Mouse (Mus musculus) midbrain, embryonic 16.5 days (tissue): ENCODE measurements at regions not wholly inside any gene's neighbourhood (a gene's known extent, or its start where the extent isn't known, plus 50 kb on each side); places are given as distances from the start of the nearest gene placed in this dataset.

Experiments used
- ATAC-seq: fragments of 200-750 bp; cut with Nextera tagmentation; 2 replicates; pipeline ENCODE4 v1.8.0; 2017; ENCODE audit warnings: moderate TSS enrichment
- H3K27ac ChIP-seq: fragments of 300-500 bp; sonication (generic); 2 replicates; pipeline ENCODE4 v1.5.1; 2014; ENCODE audit warnings: mild to moderate bottlenecking, low read length, mixed read lengths
- H3K27me3 ChIP-seq: fragments of 300-500 bp; sonication (generic); 2 replicates; pipeline ENCODE4 v1.6.1; 2014; ENCODE audit warnings: low read depth, low read length, mixed read lengths; ENCODE audit not compliant: control insufficient read depth, insufficient read depth
- H3K36me3 ChIP-seq: fragments of 300-500 bp; sonication (generic); 2 replicates; pipeline ENCODE4 v1.6.1; 2014; ENCODE audit warnings: mild to moderate bottlenecking, low read length, moderate library complexity, mixed read lengths; ENCODE audit not compliant: control insufficient read depth, insufficient read depth
- H3K4me1 ChIP-seq: fragments of 300-500 bp; sonication (generic); 2 replicates; pipeline ENCODE4 v1.6.1; 2014; ENCODE audit warnings: mild to moderate bottlenecking, low read length, mixed read lengths; ENCODE audit not compliant: control insufficient read depth, insufficient read depth
- H3K4me2 ChIP-seq: fragments of 300-500 bp; sonication (generic); 2 replicates; pipeline ENCODE4 v1.6.1; 2014; ENCODE audit warnings: mild to moderate bottlenecking, low read length, mixed read lengths
- H3K4me3 ChIP-seq: fragments of 300-500 bp; sonication (generic); 2 replicates; pipeline ENCODE4 v1.5.1; 2014; ENCODE audit warnings: low read depth, mild to moderate bottlenecking, low read length, moderate library complexity, mixed read lengths
- H3K9ac ChIP-seq: fragments of 300-500 bp; sonication (generic); 2 replicates; pipeline ENCODE4 v1.6.1; 2014; ENCODE audit warnings: low read depth, low read length, mixed read lengths
- H3K9me3 ChIP-seq: fragments of 300-500 bp; sonication (generic); replicated peaks from 2 replicates; pipeline ENCODE4 v1.6.1; 2014; ENCODE audit warnings: mild to moderate bottlenecking, low read length, mixed read lengths; ENCODE audit not compliant: control insufficient read depth, poor library complexity, severe bottlenecking
- WGBS: fragments of 180-500 bp; shearing (Covaris S2); extraction: QIAGEN DNeasy Blood & Tissue Kit; methylation state at CpG from one replicate; pipeline ENCODE4 v1.1.7; 2014; 5-methylcytosine and 5-hydroxymethylcytosine counted together

- 58% methylated on average over 4 of the region's 4 CpGs for WGBS
- no peaks in the 10 kb centered on the region for H3K36me3 ChIP-seq
These were observed 759.5 kb upstream of the 2610301B20Rik start for GRCm38 (mm10) chr4:10114831-10115230.

DNA sequence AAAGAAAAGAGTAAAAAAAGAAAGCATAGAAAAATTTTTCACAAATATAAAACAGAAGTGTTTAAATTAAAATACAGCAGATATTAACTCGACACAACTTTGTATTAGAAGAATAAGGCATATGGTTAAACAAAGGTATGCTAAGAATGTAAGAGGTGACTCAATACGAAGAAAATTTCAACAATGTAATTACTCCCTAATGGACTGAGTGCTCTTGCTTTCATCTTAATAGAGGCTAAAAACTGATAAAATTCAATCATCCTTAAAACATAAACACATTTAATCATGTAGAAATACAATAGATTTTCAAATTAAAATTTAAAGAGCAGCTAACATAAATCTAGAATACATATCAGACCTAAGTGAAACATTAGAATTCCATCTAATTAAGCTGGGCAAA is 756.3 kb upstream of the 2610301B20Rik start:
- ATAC-seq, result no peak
- no peaks in the 10 kb centered on the region for H3K27me3 ChIP-seq
- H3K9me3 ChIP-seq, result peaks cover 6% of the 10 kb centered on the region; the same call in 1 of the 2 replicates
- no peak overlapping the region for H3K4me2 ChIP-seq
- H3K27ac ChIP-seq, result no peak overlapping the region
- no peak overlapping the region for H3K9ac ChIP-seq
- no peaks in the 10 kb centered on the region for H3K36me3 ChIP-seq
- 84% methylated on average over 2 of the region's 2 CpGs for WGBS
- H3K4me3 ChIP-seq, result no peak overlapping the region
- H3K4me1 ChIP-seq, result no peaks in the 10 kb centered on the region

More at GRCm38 (mm10) chr4:10114831-10115230, 759.5 kb upstream of the 2610301B20Rik start:
- no peak for ATAC-seq
- Histone ChIP-seq H3K4me2 (no peak overlapping the region), H3K9ac (no peak overlapping the region), H3K9me3 (no peaks in the 10 kb centered on the region), H3K4me1 (no peaks in the 10 kb centered on the region), H3K27ac (no peak overlapping the region), H3K27me3 (no peaks in the 10 kb centered on the region), H3K4me3 (no peak overlapping the region)

DNA sequence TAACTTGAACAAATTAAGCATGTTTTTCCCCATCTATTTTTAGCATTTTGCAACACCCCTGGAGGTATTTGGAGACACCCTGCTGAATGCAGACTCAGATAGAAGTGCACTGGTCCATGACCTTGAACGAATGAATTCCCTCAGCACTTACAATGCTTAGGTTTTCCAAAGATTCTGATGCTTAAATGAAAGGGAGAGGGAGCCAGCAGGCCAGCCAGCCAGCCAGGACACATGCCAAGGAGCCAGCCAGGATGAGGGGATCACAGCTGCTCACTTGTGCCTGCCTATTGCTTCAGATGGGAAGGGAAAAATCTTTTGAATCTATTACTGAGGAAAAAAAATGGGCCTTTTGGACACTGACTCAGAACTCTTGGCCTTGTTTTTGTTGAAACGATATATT is 750.0 kb upstream of the 2610301B20Rik start:
- Histone ChIP-seq H3K4me3 (no peak overlapping the region), H3K27me3 (no peaks in the 10 kb centered on the region), H3K9ac (no peak overlapping the region), H3K27ac (no peak overlapping the region), H3K36me3 (no peaks in the 10 kb centered on the region), H3K4me1 (no peaks in the 10 kb centered on the region), H3K9me3 (peaks cover 6% of the 10 kb centered on the region; the same call in 1 of the 2 replicates), H3K4me2 (no peak overlapping the region)
- no peak; the same call in 1 of the 2 replicates for ATAC-seq
- WGBS, result 47% methylated on average over 2 of the region's 2 CpGs

DNA sequence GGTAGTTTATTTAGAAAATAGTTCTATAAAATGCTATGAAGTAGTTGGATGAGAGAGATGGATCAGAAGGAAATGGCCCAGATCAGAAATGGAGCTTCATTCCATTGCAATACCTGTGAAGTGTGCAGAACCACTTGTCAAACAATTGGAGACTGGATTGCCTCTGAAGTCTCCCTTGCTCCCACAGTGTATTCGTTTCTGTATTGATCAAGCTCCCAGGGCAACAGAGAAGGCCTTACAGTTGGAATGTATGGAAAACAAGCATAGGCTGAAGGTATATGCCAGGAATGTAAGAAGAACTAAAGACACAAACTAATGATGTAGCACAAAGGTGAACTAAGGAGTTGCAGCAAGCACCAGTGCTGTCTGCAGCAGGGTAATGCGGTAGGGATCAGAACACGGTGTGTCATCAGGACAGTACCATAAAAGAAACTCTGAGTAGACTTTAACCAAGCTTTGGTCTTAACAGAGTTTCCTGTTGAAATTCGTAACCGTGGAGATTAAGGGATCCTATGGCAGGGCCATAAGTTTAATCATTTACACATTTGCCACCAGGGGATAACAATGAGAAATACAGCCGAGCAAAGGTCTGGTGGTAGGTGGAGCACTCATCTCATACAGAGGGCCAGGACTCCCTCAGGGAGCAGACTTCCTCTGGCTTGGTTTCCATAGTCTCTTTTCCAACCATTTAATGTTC is 732.9 kb upstream of the 2610301B20Rik start:
- no peak for ATAC-seq
- WGBS, result 83% methylated on average over 6 of the region's 6 CpGs
- no peak overlapping the region for H3K4me2 ChIP-seq
- no peaks in the 10 kb centered on the region for H3K27me3 ChIP-seq
- no peak overlapping the region for H3K9ac ChIP-seq
- H3K4me1 ChIP-seq, result no peaks in the 10 kb centered on the region
- no peak overlapping the region for H3K4me3 ChIP-seq
- no peaks in the 10 kb centered on the region for H3K36me3 ChIP-seq
- H3K9me3 ChIP-seq, result no peaks in the 10 kb centered on the region
- H3K27ac ChIP-seq, result no peak overlapping the region

- no peak for ATAC-seq
- H3K4me2 ChIP-seq, result no peak overlapping the region
- no peaks in the 10 kb centered on the region for H3K36me3 ChIP-seq
- H3K9me3 ChIP-seq, result no peaks in the 10 kb centered on the region
- H3K27me3 ChIP-seq, result no peaks in the 10 kb centered on the region
- no peaks in the 10 kb centered on the region for H3K4me1 ChIP-seq
- no peak overlapping the region for H3K4me3 ChIP-seq
- 85% methylated on average over 2 of the region's 2 CpGs for WGBS
- no peak overlapping the region for H3K27ac ChIP-seq
- H3K9ac ChIP-seq, result no peak overlapping the region
These were observed 724.4 kb upstream of the 2610301B20Rik start for GRCm38 (mm10) chr4:10149911-10150310.

DNA sequence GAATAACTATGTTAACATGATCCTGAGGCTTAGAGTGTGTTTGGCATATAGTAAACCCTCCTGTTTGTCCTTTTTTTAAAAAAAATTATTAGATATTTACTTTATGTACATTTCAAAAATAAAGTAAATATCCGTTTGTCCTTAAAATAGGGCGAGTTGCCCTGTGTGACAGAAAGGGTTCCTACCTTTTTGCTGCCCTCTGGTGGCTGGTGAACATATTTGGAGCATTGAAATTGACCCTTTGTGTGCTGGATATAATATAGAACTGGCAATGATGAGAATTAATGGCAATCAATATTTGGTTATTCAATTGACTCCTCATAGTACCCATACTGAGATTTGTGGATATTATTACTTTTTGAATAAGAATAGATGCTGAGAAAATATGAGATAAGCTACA is 723.8 kb upstream of the 2610301B20Rik start:
- ATAC-seq, result no peak
- Histone ChIP-seq H3K36me3 (no peaks in the 10 kb centered on the region), H3K4me2 (no peak overlapping the region), H3K4me1 (no peaks in the 10 kb centered on the region), H3K4me3 (no peak overlapping the region), H3K27me3 (no peaks in the 10 kb centered on the region), H3K9ac (no peak overlapping the region), H3K9me3 (no peaks in the 10 kb centered on the region), H3K27ac (no peak overlapping the region)
- 13% methylated on average over 2 of the region's 2 CpGs for WGBS

GRCm38 (mm10) chr4:10155705-10156390 is 718.5 kb upstream of the 2610301B20Rik start:
- WGBS, result 95% methylated on average over 5 of the region's 5 CpGs
- H3K9ac ChIP-seq, result no peak overlapping the region
- ATAC-seq, result no peak
- no peaks in the 10 kb centered on the region for H3K4me1 ChIP-seq
- no peaks in the 10 kb centered on the region for H3K9me3 ChIP-seq
- no peak overlapping the region for H3K4me3 ChIP-seq
- no peaks in the 10 kb centered on the region for H3K36me3 ChIP-seq
- no peak overlapping the region for H3K27ac ChIP-seq
- no peaks in the 10 kb centered on the region for H3K27me3 ChIP-seq
- H3K4me2 ChIP-seq, result no peak overlapping the region

DNA sequence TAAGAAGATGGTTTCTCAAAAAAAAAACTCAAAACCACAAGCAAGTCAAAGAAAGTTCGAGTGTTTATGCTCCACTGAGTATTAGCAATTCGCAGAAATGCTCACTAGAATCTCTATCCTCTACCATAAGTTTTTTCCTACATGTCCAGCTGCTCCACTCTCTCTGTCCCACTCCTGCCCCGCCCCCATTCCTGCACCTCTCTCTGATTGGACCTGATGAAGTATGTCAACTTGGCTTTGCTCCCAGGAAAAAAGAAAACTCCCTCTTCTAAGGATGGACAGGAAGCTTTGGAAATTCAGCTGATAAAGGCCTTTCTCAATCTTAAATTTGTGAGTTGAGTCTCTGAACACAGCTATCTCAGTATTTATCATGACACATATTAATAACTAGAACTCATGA is 684.4 kb upstream of the 2610301B20Rik start:
- 83% methylated on average over 3 of the region's 3 CpGs for WGBS
- no peaks in the 10 kb centered on the region for H3K27me3 ChIP-seq
- H3K4me2 ChIP-seq, result no peak overlapping the region

GRCm38 (mm10) chr4:10197245-10197943 is 676.9 kb upstream of the 2610301B20Rik start:
- 89% methylated on average over 1 of the region's 1 CpGs for WGBS
- Histone ChIP-seq H3K9me3 (no peaks in the 10 kb centered on the region), H3K9ac (no peak overlapping the region), H3K36me3 (no peaks in the 10 kb centered on the region), H3K4me1 (no peaks in the 10 kb centered on the region), H3K27me3 (no peaks in the 10 kb centered on the region), H3K4me2 (no peak overlapping the region), H3K4me3 (no peak overlapping the region), H3K27ac (no peak overlapping the region)
- ATAC-seq, result no peak

More for the DNA sequence above, 684.4 kb upstream of the 2610301B20Rik start:
- ATAC-seq, result no peak
- H3K9ac ChIP-seq, result no peak overlapping the region
- H3K27ac ChIP-seq, result no peak overlapping the region
- H3K4me3 ChIP-seq, result no peak overlapping the region
- H3K9me3 ChIP-seq, result no peaks in the 10 kb centered on the region
- H3K4me1 ChIP-seq, result no peaks in the 10 kb centered on the region
- no peaks in the 10 kb centered on the region for H3K36me3 ChIP-seq
